Mouse (Mus musculus) cerebellum, adult 11-12 months (tissue): ENCODE results near the gene Ces2c.
"Not testable (repeated sequence)": the region's sequence is repeated elsewhere in the genome, so short reads cannot be mapped to it uniquely, and the experiment has no call there.

ENCODE experiments used
- DNase-seq: peaks from one replicate; pipeline ENCODE4 v3.0.0; 2022

Gene Ces2c

GRCm38 (mm10) chr8:104846831-104847230, at the start of gene Ces2c:
Gene Ces2c, plus strand, starts transcription at chr8:104847068.
- no peak for DNase-seq

DNA sequence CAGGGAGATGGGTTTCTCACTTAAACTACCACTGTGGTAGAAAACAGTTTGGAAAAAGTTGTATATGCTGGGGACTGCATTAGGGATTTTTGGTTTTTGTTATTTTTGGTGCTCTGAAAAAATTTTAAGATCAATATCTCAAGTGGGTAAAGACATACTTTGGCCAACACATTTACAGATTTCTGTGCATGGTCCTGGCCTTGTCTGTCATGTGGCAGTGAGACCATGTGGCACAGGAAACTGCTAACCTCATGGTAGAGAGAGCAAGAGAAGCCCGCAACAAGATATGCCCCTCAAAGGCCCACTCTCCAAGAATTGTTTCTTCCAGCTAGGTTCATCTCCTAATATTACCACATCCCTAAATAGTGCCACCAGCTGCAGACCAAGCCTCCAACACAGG, 47.5 kb upstream of the Ces2c start:
- no peak for DNase-seq

- no peak for DNase-seq
Observed at GRCm38 (mm10) chr8:104806127-104806526, 40.7 kb upstream of the Ces2c start.

- DNase-seq: peak; percentile 78
Observed at GRCm38 (mm10) chr8:104808542-104809413, 38.1 kb upstream of the Ces2c start.

DNA sequence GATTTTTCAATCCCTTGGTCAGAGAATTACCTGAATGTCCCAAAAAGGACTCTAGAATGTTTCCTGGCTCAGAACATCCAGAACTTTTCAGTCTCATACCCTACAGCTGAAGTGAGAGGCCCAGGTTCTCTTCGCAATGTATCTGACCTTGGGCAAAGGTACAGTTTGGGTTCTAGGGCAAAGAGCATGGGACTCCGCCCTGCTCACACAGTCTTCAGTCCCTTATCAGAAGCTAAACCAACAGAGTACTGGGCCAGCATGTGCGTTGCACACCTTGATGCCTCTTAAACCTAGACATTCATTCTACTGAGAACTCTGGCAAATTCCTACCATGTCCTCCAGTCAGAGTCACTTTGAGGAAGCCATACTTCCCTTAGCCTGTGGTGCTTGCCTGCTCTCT, 37.4 kb upstream of the Ces2c start:
- no peak for DNase-seq

DNA sequence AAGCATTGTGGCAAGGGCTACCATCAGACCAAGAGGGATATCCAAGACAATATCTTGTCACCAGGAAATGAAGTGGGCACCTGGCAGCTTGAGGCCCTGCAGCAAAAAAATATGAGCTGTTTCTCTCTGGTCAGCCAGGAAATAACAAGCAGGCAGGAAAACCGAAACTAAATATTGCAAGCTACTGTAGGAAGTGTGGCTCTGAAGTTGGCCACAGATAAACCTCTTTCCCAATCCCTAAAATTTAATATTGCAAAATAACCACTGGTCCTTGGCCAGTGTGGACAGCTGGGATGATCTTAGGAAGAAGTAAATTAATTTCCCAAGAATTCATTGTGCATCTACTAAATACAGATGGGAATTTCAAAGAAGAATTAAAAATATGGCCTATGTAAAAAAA, 20.0 kb upstream of the Ces2c start:
- DNase-seq: no peak

DNA sequence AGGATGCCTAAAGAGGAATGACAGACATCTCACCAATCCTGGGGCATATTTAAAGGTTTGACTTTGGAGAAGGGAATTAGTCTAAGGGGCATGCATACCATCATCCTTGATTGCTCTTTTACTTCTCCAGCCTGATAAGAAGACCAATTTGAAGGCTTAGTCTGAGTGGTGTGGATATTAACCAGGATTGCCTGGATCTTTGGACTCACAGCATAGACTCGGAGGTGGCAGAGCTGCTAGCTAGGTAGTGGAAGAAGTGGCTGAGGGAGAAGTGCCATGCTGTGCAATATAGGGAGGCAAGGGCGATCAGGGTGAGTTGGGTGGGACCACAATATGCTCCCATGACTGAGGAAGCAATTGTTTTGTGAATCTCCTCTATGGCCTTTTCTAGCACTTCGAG, 18.6 kb upstream of the Ces2c start:
- no peak for DNase-seq

- DNase-seq: no peak
Observed at GRCm38 (mm10) chr8:104831440-104831839, 15.4 kb upstream of the Ces2c start, which contains the start of gene Ces2b. Gene Ces2b, plus strand, starts transcription at chr8:104831572.

- DNase-seq: no peak
Observed at GRCm38 (mm10) chr8:104841360-104842078, 5.3 kb upstream of the Ces2c start.

GRCm38 (mm10) chr8:104847741-104848462, 1.0 kb downstream of the Ces2c start:
- DNase-seq: no peak

DNA sequence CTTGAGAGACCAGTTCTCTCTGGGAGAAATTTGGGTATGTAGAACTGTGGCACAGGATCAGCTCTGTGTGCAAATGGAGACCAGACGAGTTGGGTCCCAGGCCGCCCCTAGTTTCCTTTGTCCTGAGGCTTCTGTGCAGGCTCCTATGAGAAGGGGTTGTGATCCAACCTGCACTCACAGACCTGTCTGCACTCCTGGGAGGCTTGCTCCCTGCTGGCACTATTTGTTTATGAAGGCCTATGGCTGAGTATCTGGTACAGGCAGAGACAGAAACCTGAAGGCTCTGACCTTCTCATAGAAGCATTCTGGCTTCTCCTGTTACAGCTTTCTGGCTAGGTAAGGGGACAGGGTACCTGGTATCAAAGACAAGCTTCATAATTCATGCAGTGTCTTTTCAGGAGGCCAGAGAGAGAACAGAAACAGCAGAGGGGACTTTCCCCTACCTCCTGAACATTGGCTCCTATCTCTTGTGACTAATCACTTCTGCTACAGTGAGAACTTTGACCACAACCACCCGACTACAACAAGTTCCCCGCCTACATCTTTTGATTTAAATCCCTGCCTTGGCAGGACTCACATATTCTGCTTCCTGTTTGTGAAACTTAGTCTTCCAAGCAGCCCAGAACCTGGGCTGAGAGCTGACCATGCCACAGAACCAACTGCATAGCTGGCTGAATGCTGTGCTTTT, 20.1 kb downstream of the Ces2c start:
- not testable (repeated sequence) for DNase-seq

GRCm38 (mm10) chr8:104868876-104869275, 22.0 kb downstream of the Ces2c start:
- DNase-seq: not testable (repeated sequence)

- DNase-seq: not testable (repeated sequence)
Observed at GRCm38 (mm10) chr8:104886223-104886926, 39.5 kb downstream of the Ces2c start.

- no peak for DNase-seq
Observed at GRCm38 (mm10) chr8:104901746-104902145, 54.9 kb downstream of the Ces2c start.
